Mouse (Mus musculus) megakaryocyte, adult 5-6 weeks (primary cell): Measurements from ENCODE around the gene Sowahb. TPM values are rescaled to one million over a fixed set of nuclear protein-coding genes. Genes with fewer than 3 reads are reported as not detected.
A peak's percentile ranks its signal among the peaks of the same experiment; 100 is the strongest.

Source experiments
- ATAC-seq: 2 replicates; pipeline ENCODE4 v1.8.0; 2016; ENCODE audit warnings: mild to moderate bottlenecking, inconsistent platforms; ENCODE audit not compliant: poor library complexity, severe bottlenecking
- total RNA-seq, 2 experiments: library from RNA; stranded (forward) in 1 of 2; stranded (reverse) in 1 of 2; fragments of 153-499, 151-499 nt in 1 of 2; fragments of 221-1000, 200-1000 nt in 1 of 2; gene quantifications; 2 replicates each; pipeline versions ENCODE4 v1.2.3 to v1.2.4; 2015 to 2017

Gene Sowahb
- total RNA-seq, 2 experiments from 2014 or later, result not detected

- no peak for ATAC-seq
Observed at GRCm38 (mm10) chr5:93005815-93006341, 38.9 kb downstream of the Sowahb start.

- ATAC-seq, result no peak
Observed at GRCm38 (mm10) chr5:93005229-93005814, 39.5 kb downstream of the Sowahb start.

DNA sequence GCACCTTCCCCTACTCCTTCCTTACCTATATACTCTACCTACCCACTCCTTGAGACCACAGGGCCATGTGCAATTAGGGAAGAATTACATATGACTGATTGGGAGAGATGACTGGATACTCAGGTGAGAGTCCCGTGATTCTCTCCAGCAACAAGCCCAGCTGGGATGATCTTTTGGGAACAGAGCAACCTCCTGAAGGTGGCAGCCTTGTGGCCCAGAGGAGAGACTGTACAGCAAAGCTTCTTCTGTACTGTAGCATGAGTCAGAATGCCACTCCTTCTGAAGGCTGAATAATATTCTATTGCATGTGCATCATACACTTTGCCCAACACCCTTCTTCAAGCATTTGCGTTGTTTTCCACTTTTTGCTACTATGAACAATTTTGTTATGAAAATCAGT, 42.2 kb downstream of the Sowahb start:
- no peak for ATAC-seq

DNA sequence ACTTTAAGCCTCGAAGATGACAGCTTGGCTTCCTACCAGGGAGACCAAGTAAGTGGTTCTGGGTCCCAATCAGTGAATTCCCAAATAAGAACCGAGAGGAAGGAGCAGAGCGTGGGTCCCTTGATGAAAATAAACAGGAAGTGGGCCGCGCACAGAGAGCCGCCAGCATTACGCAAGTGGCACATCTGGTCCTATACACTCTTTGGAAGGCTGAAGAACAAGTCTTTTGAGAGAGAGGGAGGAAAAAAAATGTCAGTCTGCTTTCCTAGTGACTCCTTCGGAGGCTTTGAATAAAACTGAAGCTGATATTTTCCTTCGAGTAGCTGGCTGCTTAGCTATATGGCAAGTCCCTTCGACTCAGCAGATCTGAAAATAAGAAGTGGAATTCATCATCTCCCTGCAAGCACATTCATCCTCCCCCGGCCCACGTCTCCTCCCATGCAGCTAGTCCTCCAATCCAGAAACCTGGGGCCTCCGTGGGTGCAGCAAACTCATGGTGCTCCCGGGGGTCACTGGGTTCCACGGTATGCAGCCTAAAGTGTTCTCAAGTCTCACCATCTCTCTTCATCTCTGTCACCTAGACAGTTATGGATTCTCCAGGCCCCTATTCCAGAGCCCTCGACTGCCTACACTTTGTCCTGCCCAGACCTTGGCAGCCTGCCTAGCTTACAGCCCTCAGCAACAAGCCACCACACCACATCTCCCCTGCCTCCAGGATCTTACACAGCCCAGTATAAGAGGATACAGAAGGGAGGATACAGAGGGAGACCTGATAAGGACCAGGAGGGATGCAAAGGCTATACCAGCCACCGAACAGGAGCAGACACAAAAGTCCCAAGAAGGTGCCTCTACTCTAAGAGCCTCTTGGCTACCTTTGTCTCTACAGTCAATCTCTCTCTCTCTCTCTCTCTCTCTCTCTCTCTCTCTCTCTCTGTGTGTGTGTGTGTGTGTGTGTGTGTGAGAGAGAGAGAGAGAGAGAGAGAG, 43.8 kb downstream of the Sowahb start:
- ATAC-seq, result peak; percentile 47; the same call in 1 of the 2 replicates

GRCm38 (mm10) chr5:93000060-93000459, 44.8 kb downstream of the Sowahb start:
- ATAC-seq, result no peak

DNA sequence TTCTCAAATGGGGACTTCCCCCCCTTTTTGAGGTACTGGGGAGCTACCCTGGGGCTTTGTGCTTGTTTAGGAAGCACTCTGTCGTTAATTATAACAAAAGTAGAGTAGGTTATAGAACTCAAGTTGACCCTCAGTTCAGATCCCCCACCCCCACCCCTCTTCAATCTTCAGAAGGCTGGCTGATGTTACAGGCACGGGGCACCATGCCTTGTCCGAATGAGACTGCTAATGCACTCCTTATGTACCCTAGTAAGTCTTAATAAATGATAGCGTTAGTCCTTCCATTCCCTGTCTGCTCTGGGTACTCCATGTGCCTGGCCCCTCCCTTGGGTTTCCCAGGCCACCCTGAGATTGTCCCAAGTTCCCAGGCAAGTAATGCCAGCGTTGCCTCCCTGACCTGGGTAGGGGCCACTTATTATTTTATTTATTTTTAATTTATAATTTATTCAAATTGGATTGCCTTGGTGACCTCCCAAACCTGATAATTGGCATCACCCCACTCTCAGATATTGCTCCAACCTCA, 46.3 kb downstream of the Sowahb start:
- ATAC-seq, result no peak

DNA sequence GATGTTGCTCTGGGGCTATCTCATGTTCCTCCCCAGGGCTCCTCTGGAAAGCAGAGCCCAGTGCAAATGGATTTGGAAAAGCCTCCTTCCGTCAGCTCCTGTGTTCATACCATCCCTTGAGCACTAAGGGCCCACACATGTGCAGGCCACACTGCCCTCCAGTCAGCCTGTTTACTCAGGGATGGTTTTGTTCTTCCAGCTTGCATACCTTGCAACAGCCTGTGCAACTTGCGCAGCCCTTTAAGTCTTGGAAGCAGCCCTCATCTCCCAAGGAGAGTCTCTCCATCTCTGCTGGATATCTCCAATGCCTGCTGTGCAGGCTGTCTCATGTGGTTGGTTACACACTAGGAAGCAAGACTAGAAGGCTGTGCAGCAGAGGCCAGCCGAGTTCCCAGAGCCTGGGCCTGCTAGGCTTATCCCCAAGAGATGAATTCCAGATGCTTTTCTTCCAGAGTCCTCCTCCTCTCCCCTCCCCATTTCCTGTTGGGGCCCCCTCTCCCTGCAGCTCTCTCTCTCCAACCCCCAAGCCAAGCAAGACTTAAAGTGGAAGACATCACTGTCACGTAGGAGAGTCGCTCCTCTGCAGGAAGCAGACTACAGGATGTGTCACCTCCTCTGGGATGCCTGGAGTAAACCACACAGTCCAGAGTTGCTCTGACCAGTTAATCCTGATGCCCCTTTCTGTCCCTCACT, 47.2 kb downstream of the Sowahb start:
- no peak for ATAC-seq

DNA sequence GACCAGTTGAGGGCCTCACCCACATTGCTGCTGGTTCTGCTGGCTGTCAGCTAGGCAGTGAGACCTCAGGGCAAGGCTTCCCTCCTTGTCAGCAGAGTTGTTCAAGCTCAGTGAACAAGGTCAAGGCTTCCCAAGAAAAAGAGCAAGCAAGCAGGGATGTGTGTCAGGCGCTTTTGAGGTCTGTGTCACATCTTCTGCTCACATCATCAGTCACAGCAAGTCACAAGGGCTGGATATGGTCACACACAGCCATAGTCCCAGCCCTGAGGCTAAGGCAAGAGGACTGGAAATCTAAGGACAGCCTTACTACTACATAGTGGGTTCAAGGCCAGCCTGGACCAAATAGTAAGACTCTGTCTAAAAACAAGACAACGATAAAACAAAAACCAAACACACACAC, 50.0 kb downstream of the Sowahb start:
- no peak for ATAC-seq

- ATAC-seq, result no peak
Observed at GRCm38 (mm10) chr5:92994309-92994708, 50.5 kb downstream of the Sowahb start.

DNA sequence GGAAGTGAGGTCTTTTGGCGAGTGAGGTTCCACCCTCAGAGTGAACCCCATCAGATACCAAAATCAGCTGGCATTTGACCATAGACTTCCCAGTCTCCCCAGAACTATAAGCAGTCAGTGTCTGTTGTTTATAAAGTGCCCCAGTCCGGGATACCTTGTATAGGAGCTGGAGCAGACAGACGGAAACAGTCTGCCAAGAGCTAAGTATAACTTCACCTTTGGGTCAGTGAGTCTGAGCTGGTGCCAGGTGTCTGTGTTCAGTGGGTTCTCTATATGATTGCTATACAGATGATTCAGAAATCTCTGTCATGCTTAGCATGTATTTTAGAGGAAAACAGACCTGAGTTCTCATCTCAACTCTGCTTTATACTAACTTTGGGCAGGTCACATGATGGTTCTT, 52.7 kb downstream of the Sowahb start:
- ATAC-seq, result no peak

Other genes with a start within 250 kb of the Sowahb start
- 70.4 and 82.5 TPM in 2 replicates for gene Sept11, start 48.4 kb upstream of the Sowahb start, total RNA-seq (2015)
- 83.3 and 87.4 TPM in 2 replicates for gene Sept11, start 48.4 kb upstream of the Sowahb start, total RNA-seq (2017)
- 180 and 198 TPM in 2 replicates for gene Ccni, start 161.5 kb upstream of the Sowahb start, total RNA-seq (2015)
- 196 and 202 TPM in 2 replicates for gene Ccni, start 161.5 kb upstream of the Sowahb start, total RNA-seq (2017)
- gene 2010109A12Rik, start 161.5 kb upstream of the Sowahb start, total RNA-seq (2015), result 0.20 and 0.43 TPM in 2 replicates
- gene 2010109A12Rik, start 161.5 kb upstream of the Sowahb start, total RNA-seq (2017), result 0.94 and 3.7 TPM in 2 replicates
- gene Ccng2, start 222.2 kb upstream of the Sowahb start, total RNA-seq (2015), result 103 TPM in 2 replicates
- 104 TPM in 2 replicates for gene Ccng2, start 222.2 kb upstream of the Sowahb start, total RNA-seq (2017)